Mouse (Mus musculus) layer of hippocampus, postnatal 10 days (tissue): ENCODE measurements around the gene C130050O18Rik. TPM values are rescaled to one million over a fixed set of nuclear protein-coding genes. Genes with fewer than 3 reads are reported as not detected.
A peak's percentile ranks its signal among the peaks of the same experiment; 100 is the strongest.

ENCODE experiments used
- DNase-seq, 2 experiments: peaks; one replicate each; pipeline ENCODE4 v3.0.0; 2021; ENCODE audit warnings: low spot score in 2 of 2
- microRNA-seq, 2 experiments: library from miRNA; unstranded; fragments of <30 nt; microRNA quantifications; one replicate each; pipeline ENCODE4 v1.2.0; 2021
- total RNA-seq, 2 experiments: library from RNA; stranded (reverse); gene quantifications; 2 replicates each; pipeline ENCODE4 v1.2.3; 2021

Gene C130050O18Rik
- total RNA-seq, 2 experiments from 2014 or later, result 0.22 to 0.32 TPM

- DNase-seq, result no peak
Measured at GRCm38 (mm10) chr5:139453031-139453430, 48.0 kb downstream of the C130050O18Rik start.

- DNase-seq, result no peak
Measured at GRCm38 (mm10) chr5:139455166-139455565, 50.1 kb downstream of the C130050O18Rik start.

- no peak for DNase-seq
Measured at GRCm38 (mm10) chr5:139457241-139457640, 52.2 kb downstream of the C130050O18Rik start.

- DNase-seq, result no peak
Measured at GRCm38 (mm10) chr5:139459938-139460337, 54.9 kb downstream of the C130050O18Rik start.

GRCm38 (mm10) chr5:139460384-139461067 is 55.4 kb downstream of the C130050O18Rik start, which contains the start of gene 3110082I17Rik:
Gene 3110082I17Rik (minus strand): TSS chr5:139460527.
- DNase-seq, result peak; percentile 100

- no peak for DNase-seq
Measured at GRCm38 (mm10) chr5:139464874-139465273, 59.8 kb downstream of the C130050O18Rik start.

Small RNAs within 50 kb of the gene (microRNA-seq; reads per million reads assigned to microRNA genes)
- 585 to 726 reads per million in 2 experiments for gene Mir339

Other genes starting within 250 kb of the C130050O18Rik start
- gene Sun1, start 204.6 kb upstream of the C130050O18Rik start, total RNA-seq, result 10 to 100 TPM; 66.0 to 77.0 TPM
- gene Get4, start 153.0 kb upstream of the C130050O18Rik start, total RNA-seq, result 10 to 100 TPM; 51.7 to 60.2 TPM
- gene Adap1, start 79.7 kb upstream of the C130050O18Rik start, total RNA-seq, result 100 to 1,000 TPM; 255 to 270 TPM
- gene Cox19, start 53.9 kb upstream of the C130050O18Rik start, total RNA-seq, result 10 to 100 TPM; 74.9 to 79.5 TPM
- not detected for gene Cyp2w1, start 52.7 kb upstream of the C130050O18Rik start, total RNA-seq
- 1 to 10 TPM; 6.8 to 7.8 TPM for gene Gpr146, start 27.6 kb upstream of the C130050O18Rik start, total RNA-seq
- gene Gper1, start 17.9 kb downstream of the C130050O18Rik start, total RNA-seq, result 1 to 10 TPM; 3.7 to 3.8 TPM
- 10 to 100 TPM; 19.3 to 21.0 TPM for gene 3110082I17Rik, start 55.2 kb downstream of the C130050O18Rik start, total RNA-seq
- gene Zfand2a, start 79.3 kb downstream of the C130050O18Rik start, total RNA-seq, result 10 to 100 TPM; 78.9 to 81.7 TPM
- under 1 TPM in 1 of 2 experiments, not detected in 1; 0.13 TPM for gene Uncx, start 138.2 kb downstream of the C130050O18Rik start, total RNA-seq